Mouse (Mus musculus) right cerebral cortex, postnatal 25 days (tissue): ENCODE data around the gene Olfr222.
"Not testable (repeated sequence)": the region's sequence is repeated elsewhere in the genome, so short reads cannot be mapped to it uniquely, and the experiment has no call there.

ENCODE experiments used
- DNase-seq: peaks from one replicate; pipeline ENCODE4 v3.0.0; 2022

The Olfr222 gene

GRCm38 (mm10) chr11:59576135-59576534 lies at the start of gene Olfr222:
Gene Olfr222, minus strand, starts transcription at chr11:59576235.
- not testable (repeated sequence) for DNase-seq

- peak; percentile 48 for DNase-seq
Observed at GRCm38 (mm10) chr11:59624017-59624630, 48.1 kb upstream of the Olfr222 start.

- DNase-seq: no peak
Observed at GRCm38 (mm10) chr11:59622214-59622613, 46.2 kb upstream of the Olfr222 start.

- not testable (repeated sequence) for DNase-seq
Observed at GRCm38 (mm10) chr11:59616986-59617385, 41.0 kb upstream of the Olfr222 start.

- peak; percentile 23 for DNase-seq
Observed at GRCm38 (mm10) chr11:59614120-59614519, 38.1 kb upstream of the Olfr222 start.

- DNase-seq: no peak
Observed at GRCm38 (mm10) chr11:59611646-59612045, 35.6 kb upstream of the Olfr222 start.

- no peak for DNase-seq
Observed at GRCm38 (mm10) chr11:59602287-59602686, 26.3 kb upstream of the Olfr222 start.

GRCm38 (mm10) chr11:59600872-59601271 lies 24.8 kb upstream of the Olfr222 start:
- DNase-seq: no peak

GRCm38 (mm10) chr11:59599211-59599610 lies 23.2 kb upstream of the Olfr222 start:
- DNase-seq: no peak

- no peak for DNase-seq
Observed at GRCm38 (mm10) chr11:59596950-59597349, 20.9 kb upstream of the Olfr222 start.

GRCm38 (mm10) chr11:59596091-59596490 lies 20.1 kb upstream of the Olfr222 start:
- DNase-seq: no peak

GRCm38 (mm10) chr11:59593189-59593588 lies 17.2 kb upstream of the Olfr222 start, which contains the start of gene Olfr223:
Gene Olfr223, minus strand, starts transcription at chr11:59593289.
- no peak for DNase-seq

GRCm38 (mm10) chr11:59589496-59589895 lies 13.5 kb upstream of the Olfr222 start:
- DNase-seq: no peak

- no peak for DNase-seq
Observed at GRCm38 (mm10) chr11:59584539-59584938, 8.5 kb upstream of the Olfr222 start.

GRCm38 (mm10) chr11:59575726-59576125 lies 309 bp downstream of the Olfr222 start:
- DNase-seq: no peak

- no peak for DNase-seq
Observed at GRCm38 (mm10) chr11:59569306-59569705, 6.7 kb downstream of the Olfr222 start.

GRCm38 (mm10) chr11:59562837-59563236 lies 13.2 kb downstream of the Olfr222 start:
- no peak for DNase-seq

GRCm38 (mm10) chr11:59562336-59562735 lies 13.7 kb downstream of the Olfr222 start:
- no peak for DNase-seq

GRCm38 (mm10) chr11:59560906-59561305 lies 15.1 kb downstream of the Olfr222 start:
- no peak for DNase-seq

- no peak for DNase-seq
Observed at GRCm38 (mm10) chr11:59554535-59554934, 21.5 kb downstream of the Olfr222 start.

GRCm38 (mm10) chr11:59554127-59554526 lies 21.9 kb downstream of the Olfr222 start:
- DNase-seq: no peak

GRCm38 (mm10) chr11:59544005-59544404 lies 32.0 kb downstream of the Olfr222 start:
- DNase-seq: peak; percentile 33

- DNase-seq: no peak
Observed at GRCm38 (mm10) chr11:59543376-59543775, 32.7 kb downstream of the Olfr222 start.

GRCm38 (mm10) chr11:59542442-59542841 lies 33.6 kb downstream of the Olfr222 start:
- no peak for DNase-seq

- DNase-seq: no peak
Observed at GRCm38 (mm10) chr11:59541324-59541723, 34.7 kb downstream of the Olfr222 start, which contains the start of gene Nlrp3. Gene Nlrp3, plus strand, starts transcription at chr11:59541568.
